Mouse (Mus musculus) CH12.LX (cell line): ENCODE data around the gene Olfr51. TPM values are rescaled to one million over a fixed set of nuclear protein-coding genes. Genes with fewer than 3 reads are reported as not detected.
A peak's percentile ranks its signal among the peaks of the same experiment; 100 is the strongest.

ENCODE experiments used
- DNase-seq: peaks from one replicate; pipeline ENCODE4 v3.0.0-alpha.2; 2013; ENCODE audit errors: extremely low read depth
- H3K27ac ChIP-seq: 2 replicates; pipeline ENCODE4 v1.5.1; 2012; ENCODE audit warnings: low read depth, mild to moderate bottlenecking, control low read depth, moderate library complexity; ENCODE audit not compliant: insufficient read depth
- H3K27me3 ChIP-seq: replicated peaks from 2 replicates; pipeline ENCODE3; 2012; ENCODE audit warnings: inconsistent platforms
- H3K36me3 ChIP-seq, 2 experiments: replicated peaks in 1 of 2; 2 replicates each; pipeline versions ENCODE3 to v1.6.1; 2012; ENCODE audit warnings: inconsistent platforms in 1 of 2, low read length in 1 of 2, mild to moderate bottlenecking in 1 of 2, mixed read lengths in 1 of 2, moderate library complexity in 1 of 2; ENCODE audit not compliant: control insufficient read depth in 1 of 2, insufficient read depth in 1 of 2
- H3K4me1 ChIP-seq, 2 experiments: 2 replicates each; pipeline ENCODE4 v1.6.1; 2012; ENCODE audit warnings: inconsistent platforms in 1 of 2, moderate library complexity in 1 of 2; ENCODE audit not compliant: insufficient read depth in 2 of 2, control insufficient read depth in 1 of 2
- H3K4me2 ChIP-seq: 2 replicates; pipeline ENCODE4 v1.6.1; 2012; ENCODE audit warnings: low read depth, mild to moderate bottlenecking, control low read depth; ENCODE audit not compliant: poor library complexity, insufficient read depth, severe bottlenecking
- H3K4me3 ChIP-seq, 3 experiments: fragments of 150-350 bp in 1 of 3; sonication (generic) in 1 of 3; replicated peaks in 1 of 3; 2 replicates each; pipeline versions ENCODE3 to v1.5.1; 2011 to 2012; ENCODE audit warnings: low read depth in 2 of 3, low read length in 2 of 3, mild to moderate bottlenecking in 2 of 3, moderate library complexity in 2 of 3, control low read depth in 1 of 3, improper control_type of control experiment in 1 of 3, inconsistent platforms in 1 of 3, mixed read lengths in 1 of 3; ENCODE audit not compliant: poor library complexity in 1 of 3
- H3K79me2 ChIP-seq: replicated peaks from 2 replicates; pipeline ENCODE4 v1.6.1; 2012; ENCODE audit warnings: mild to moderate bottlenecking, moderate library complexity; ENCODE audit not compliant: control insufficient read depth, poor library complexity, insufficient read depth, severe bottlenecking; ENCODE audit errors: extremely low read depth
- H3K9ac ChIP-seq: 2 replicates; pipeline ENCODE4 v1.6.1; 2012; ENCODE audit warnings: low read depth, mild to moderate bottlenecking, control low read depth, moderate library complexity; ENCODE audit not compliant: insufficient read depth
- H3K9me3 ChIP-seq: replicated peaks from 2 replicates; pipeline ENCODE3; 2012; ENCODE audit warnings: low read length, inconsistent platforms, mixed read lengths
- HCFC1 ChIP-seq: IDR thresholded peaks from 2 replicates; pipeline ENCODE4 v1.6.1; 2012; ENCODE audit warnings: low read depth, mild to moderate bottlenecking, inconsistent platforms, low read length, improper control_type of control experiment
- KAT2A ChIP-seq: IDR thresholded peaks from 2 replicates; pipeline ENCODE4 v1.6.1; 2012; ENCODE audit warnings: low read length, improper control_type of control experiment, inconsistent platforms; ENCODE audit not compliant: insufficient replicate concordance
- RAD21 ChIP-seq: IDR thresholded peaks from 2 replicates; pipeline ENCODE4 v1.6.1; 2011; ENCODE audit warnings: low read depth, mild to moderate bottlenecking, low read length, improper control_type of control experiment, moderate library complexity
- dilution Hi-C: fragments of 300-500 bp; cut with MboI; formaldehyde crosslinking; loops from 2 replicates; pipeline ENCODE4 v1.14.3; 2020; ENCODE audit warnings: low sequenced_read_pairs; ENCODE audit not compliant: extremely low pct_unique_long_range_greater_than_20kb, extremely low pct_ligation_motif_present
- in situ Hi-C: fragments of 300-500 bp; cut with MboI; formaldehyde crosslinking; loops from 3 replicates; pipeline ENCODE4 v1.14.3; 2019; ENCODE audit warnings: low sequenced_read_pairs, low pct_ligation_motif_present, low pct_unique_long_range_greater_than_20kb, mixed read lengths
- polyA plus RNA-seq: library from polyadenylated mRNA; unstranded; fragments of >175 nt; gene quantifications from 2 replicates; pipeline ENCODE4 v1.2.1, GENCODE M21; 2012; ENCODE audit warnings: low read depth; ENCODE audit not compliant: insufficient read length
- total RNA-seq, 2 experiments: library from RNA; depleted of rRNA; stranded (reverse); fragments of 300-350 nt in 1 of 2; fragments of >200 nt in 1 of 2; gene quantifications; 2 replicates each; pipeline ENCODE4 v1.2.3; 2012 to 2014

The Olfr51 gene
- total and polyA plus RNA-seq, 3 experiments, result not detected

GRCm38 (mm10) chr11:51053230-51053629 lies 49.8 kb downstream of the Olfr51 start (continued):
- TF ChIP-seq HCFC1, result no peak
- peak; percentile 28 for TF ChIP-seq RAD21

- Histone ChIP-seq H3K36me3 (no peaks in the 10 kb centered on the region), H3K9ac (no peak within 1 kb of the TSS), H3K4me1 (no peaks in the 10 kb centered on the region), H3K4me2 (no peak within 1 kb of the TSS), H3K79me2 (no peaks in the 10 kb centered on the region), H3K27ac (no peak within 1 kb of the TSS), H3K4me3 (no peak within 1 kb of the TSS), H3K27me3 (peaks cover 49% of the 10 kb centered on the region), H3K9me3 (peaks cover 6% of the 10 kb centered on the region)
- in situ Hi-C loops (loop anchor here (25.0 kb wide), 1 partner anchor 272 kb away; no protein-coding TSS in a partner anchor), dilution Hi-C loops (no loop called here)
- no peak for DNase-seq
- TF ChIP-seq KAT2A, result no peak
Measured at GRCm38 (mm10) chr11:51059151-51059571, 55.8 kb downstream of the Olfr51 start, which contains the start of gene Zfp354a. Zfp354a (plus strand) TSS chr11:51059257.

Other genes with a start within 250 kb of the Olfr51 start
- 1.1 and 1.4 TPM in 2 replicates for gene Zfp354c, start 175.9 kb upstream of the Olfr51 start, total RNA-seq (2012; rRNA removed)
- 1.9 and 2.1 TPM in 2 replicates for gene Zfp354c, start 175.9 kb upstream of the Olfr51 start, total RNA-seq (2014; rRNA removed)
- 2.2 TPM in 2 replicates for gene Zfp354c, start 175.9 kb upstream of the Olfr51 start, polyA plus RNA-seq
- not detected in 2 replicates for gene Zfp879, start 162.0 kb upstream of the Olfr51 start, total RNA-seq (2012; rRNA removed)
- gene Zfp879, start 162.0 kb upstream of the Olfr51 start, total RNA-seq (2014; rRNA removed), result not detected in 2 replicates
- gene Zfp879, start 162.0 kb upstream of the Olfr51 start, polyA plus RNA-seq, result not detected in 2 replicates
- 0.08 and 0.21 TPM in 2 replicates for gene Grm6, start 152.9 kb upstream of the Olfr51 start, total RNA-seq (2012; rRNA removed)
- gene Grm6, start 152.9 kb upstream of the Olfr51 start, total RNA-seq (2014; rRNA removed), result 0.23 and 0.42 TPM in 2 replicates
- gene Grm6, start 152.9 kb upstream of the Olfr51 start, polyA plus RNA-seq, result 0.74 and 1.0 TPM in 2 replicates
- gene Zfp454, start 115.9 kb upstream of the Olfr51 start, total RNA-seq (2012; rRNA removed), result not detected in 2 replicates
- gene Zfp454, start 115.9 kb upstream of the Olfr51 start, total RNA-seq (2014; rRNA removed), result not detected in 2 replicates
- not detected in 2 replicates for gene Zfp454, start 115.9 kb upstream of the Olfr51 start, polyA plus RNA-seq
- not detected in 2 replicates for gene Zfp2, start 87.4 kb upstream of the Olfr51 start, total RNA-seq (2012; rRNA removed)
- not detected in 2 replicates for gene Zfp2, start 87.4 kb upstream of the Olfr51 start, total RNA-seq (2014; rRNA removed)
- not detected in 2 replicates for gene Zfp2, start 87.4 kb upstream of the Olfr51 start, polyA plus RNA-seq
- not detected in 2 replicates for gene Zfp354b, start 72.0 kb upstream of the Olfr51 start, total RNA-seq (2012; rRNA removed)
- gene Zfp354b, start 72.0 kb upstream of the Olfr51 start, total RNA-seq (2014; rRNA removed), result not detected in 2 replicates
- gene Zfp354b, start 72.0 kb upstream of the Olfr51 start, polyA plus RNA-seq, result not detected in 2 replicates
- not detected in 2 replicates for gene 4933414I15Rik, start 59.8 kb upstream of the Olfr51 start, total RNA-seq (2012; rRNA removed)
- gene 4933414I15Rik, start 59.8 kb upstream of the Olfr51 start, total RNA-seq (2014; rRNA removed), result not detected in 2 replicates
- gene 4933414I15Rik, start 59.8 kb upstream of the Olfr51 start, polyA plus RNA-seq, result not detected in 2 replicates
- gene Prop1, start 49.8 kb upstream of the Olfr51 start, total RNA-seq (2012; rRNA removed), result not detected in 2 replicates
- gene Prop1, start 49.8 kb upstream of the Olfr51 start, total RNA-seq (2014; rRNA removed), result not detected in 2 replicates
- not detected in 2 replicates for gene Prop1, start 49.8 kb upstream of the Olfr51 start, polyA plus RNA-seq
- gene Olfr1378, start 37.1 kb upstream of the Olfr51 start, total RNA-seq (2012; rRNA removed), result not detected in 2 replicates
- not detected in 2 replicates for gene Olfr1378, start 37.1 kb upstream of the Olfr51 start, total RNA-seq (2014; rRNA removed)
- gene Olfr1378, start 37.1 kb upstream of the Olfr51 start, polyA plus RNA-seq, result not detected in 2 replicates
- gene Olfr1377, start 21.6 kb upstream of the Olfr51 start, total RNA-seq (2012; rRNA removed), result not detected in 2 replicates
- gene Olfr1377, start 21.6 kb upstream of the Olfr51 start, total RNA-seq (2014; rRNA removed), result not detected in 2 replicates
- gene Olfr1377, start 21.6 kb upstream of the Olfr51 start, polyA plus RNA-seq, result not detected in 2 replicates
- not detected in 2 replicates for gene Olfr54, start 10.6 kb downstream of the Olfr51 start, total RNA-seq (2012; rRNA removed)
- gene Olfr54, start 10.6 kb downstream of the Olfr51 start, total RNA-seq (2014; rRNA removed), result not detected in 2 replicates
- gene Olfr54, start 10.6 kb downstream of the Olfr51 start, polyA plus RNA-seq, result not detected in 2 replicates
- gene Olfr1375, start 44.5 kb downstream of the Olfr51 start, total RNA-seq (2012; rRNA removed), result not detected in 2 replicates
- not detected in 2 replicates for gene Olfr1375, start 44.5 kb downstream of the Olfr51 start, total RNA-seq (2014; rRNA removed)
- not detected in 2 replicates for gene Olfr1375, start 44.5 kb downstream of the Olfr51 start, polyA plus RNA-seq
- gene Zfp354a, start 55.7 kb downstream of the Olfr51 start, total RNA-seq (2012; rRNA removed), result not detected in 2 replicates
- not detected in 2 replicates for gene Zfp354a, start 55.7 kb downstream of the Olfr51 start, total RNA-seq (2014; rRNA removed)
- not detected in 2 replicates for gene Zfp354a, start 55.7 kb downstream of the Olfr51 start, polyA plus RNA-seq
- gene Gm12569, start 216.9 kb downstream of the Olfr51 start, total RNA-seq (2012; rRNA removed), result 5.9 and 6.5 TPM in 2 replicates
- gene Gm12569, start 216.9 kb downstream of the Olfr51 start, total RNA-seq (2014; rRNA removed), result 2.1 and 2.9 TPM in 2 replicates
- 2.0 and 2.6 TPM in 2 replicates for gene Gm12569, start 216.9 kb downstream of the Olfr51 start, polyA plus RNA-seq